Mouse (Mus musculus) granulocyte monocyte progenitor cell, adult 5-6 weeks (primary cell): ENCODE results near the gene Csnk2b. TPM values are rescaled to one million over a fixed set of nuclear protein-coding genes. Genes with fewer than 3 reads are reported as not detected.

Experiments
- ATAC-seq: replicated peaks from 2 replicates; pipeline ENCODE4 v1.8.0; 2016; ENCODE audit warnings: mild to moderate bottlenecking, moderate TSS enrichment, inconsistent platforms; ENCODE audit not compliant: poor library complexity, severe bottlenecking
- total RNA-seq, 2 experiments: library from RNA; stranded (forward) in 1 of 2; stranded (reverse) in 1 of 2; fragments of 200-712, 200-1000 nt in 1 of 2; fragments of >200 nt in 1 of 2; fragmentation: Nextera tagmentation in 1 of 2; gene quantifications; 2 replicates each; pipeline ENCODE4 v1.2.3; 2014 to 2017

The Csnk2b gene
- total RNA-seq, 2 experiments from 2014 or later = 317 to 384 TPM

- ATAC-seq = no peak
Measured at GRCm38 (mm10) chr17:35092403-35093198, 29.3 kb downstream of the Csnk2b start.

- ATAC-seq = no peak
Measured at GRCm38 (mm10) chr17:35090166-35090932, 31.5 kb downstream of the Csnk2b start.

GRCm38 (mm10) chr17:35088825-35089644 is 32.8 kb downstream of the Csnk2b start, which contains the start of gene Abhd16a:
Gene Abhd16a, plus strand, starts transcription at chr17:35089263.
- ATAC-seq = peak; percentile 95

GRCm38 (mm10) chr17:35088151-35088550 is 33.7 kb downstream of the Csnk2b start:
- ATAC-seq = no peak

- no peak for ATAC-seq
Measured at GRCm38 (mm10) chr17:35085208-35085865, 36.5 kb downstream of the Csnk2b start, which contains the start of gene Ly6g6f. Gene Ly6g6f, minus strand, starts transcription at chr17:35085610.

- no peak for ATAC-seq
Measured at GRCm38 (mm10) chr17:35083929-35084497, 37.8 kb downstream of the Csnk2b start.

GRCm38 (mm10) chr17:35082841-35083576 is 38.8 kb downstream of the Csnk2b start:
- ATAC-seq = no peak

GRCm38 (mm10) chr17:35080710-35081109 is 41.1 kb downstream of the Csnk2b start:
- no peak for ATAC-seq

- ATAC-seq = no peak
Measured at GRCm38 (mm10) chr17:35080248-35080647, 41.6 kb downstream of the Csnk2b start.

- ATAC-seq = peak; percentile 54
Measured at GRCm38 (mm10) chr17:35079778-35080177, 42.1 kb downstream of the Csnk2b start.

- ATAC-seq = peak; percentile 73
Measured at GRCm38 (mm10) chr17:35077786-35078233, 44.0 kb downstream of the Csnk2b start, which contains the start of gene Ly6g6d. Gene Ly6g6d, minus strand, starts transcription at chr17:35078065.

GRCm38 (mm10) chr17:35077285-35077684 is 44.6 kb downstream of the Csnk2b start:
- no peak for ATAC-seq

- no peak for ATAC-seq
Measured at GRCm38 (mm10) chr17:35076507-35077176, 45.2 kb downstream of the Csnk2b start, which contains the start of gene Ly6g6e. Gene Ly6g6e, plus strand, starts transcription at chr17:35076902.

- ATAC-seq = peak; percentile 49
Measured at GRCm38 (mm10) chr17:35074097-35074496, 47.8 kb downstream of the Csnk2b start.

- ATAC-seq = no peak
Measured at GRCm38 (mm10) chr17:35071454-35071853, 50.4 kb downstream of the Csnk2b start.

GRCm38 (mm10) chr17:35070556-35071229 is 51.2 kb downstream of the Csnk2b start:
- ATAC-seq = no peak

GRCm38 (mm10) chr17:35068213-35068914 is 53.5 kb downstream of the Csnk2b start:
- no peak for ATAC-seq
